Mouse (Mus musculus) cerebellum, postnatal 25 days (tissue): ENCODE measurements around the gene Sbk2.

Experiments
- DNase-seq, 2 experiments: peaks; one replicate each; pipeline ENCODE4 v3.0.0; 2021; ENCODE audit warnings: mixed read lengths in 2 of 2

The Sbk2 gene

GRCm38 (mm10) chr7:4921824-4922482 lies 42.3 kb downstream of the Sbk2 start, which contains the start of gene Nat14:
Gene Nat14, plus strand, starts transcription at chr7:4922028.
- no peak for DNase-seq

- no peak for DNase-seq
Measured at GRCm38 (mm10) chr7:4920976-4921823, 43.0 kb downstream of the Sbk2 start.

- no peak for DNase-seq
Measured at GRCm38 (mm10) chr7:4920496-4920895, 43.7 kb downstream of the Sbk2 start.

- DNase-seq: no peak
Measured at GRCm38 (mm10) chr7:4919971-4920370, 44.2 kb downstream of the Sbk2 start.

- no peak for DNase-seq
Measured at GRCm38 (mm10) chr7:4919096-4919495, 45.1 kb downstream of the Sbk2 start.

GRCm38 (mm10) chr7:4918681-4919080 lies 45.5 kb downstream of the Sbk2 start:
- DNase-seq: no peak

GRCm38 (mm10) chr7:4917494-4917893 lies 46.7 kb downstream of the Sbk2 start:
- no peak for DNase-seq

- peak; percentile 59 to 61 for DNase-seq
Measured at GRCm38 (mm10) chr7:4915669-4916416, 48.4 kb downstream of the Sbk2 start.

GRCm38 (mm10) chr7:4915007-4915665 lies 49.1 kb downstream of the Sbk2 start, which contains the start of gene Zfp628:
Gene Zfp628, plus strand, starts transcription at chr7:4915217.
- peak; percentile 97 to 98 for DNase-seq

- DNase-seq: no peak
Measured at GRCm38 (mm10) chr7:4912248-4912647, 52.0 kb downstream of the Sbk2 start.

GRCm38 (mm10) chr7:4911561-4911960 lies 52.6 kb downstream of the Sbk2 start:
- DNase-seq: peak; percentile 56 to 75

GRCm38 (mm10) chr7:4906466-4906950 lies 57.7 kb downstream of the Sbk2 start, which contains the start of gene Gm36210:
Gene Gm36210, minus strand, starts transcription at chr7:4906516.
- DNase-seq: no peak

GRCm38 (mm10) chr7:4902404-4902803 lies 61.8 kb downstream of the Sbk2 start:
- no peak for DNase-seq

- DNase-seq: peak in 1 of 2 experiments; percentile 46
Measured at GRCm38 (mm10) chr7:4901171-4901570, 63.0 kb downstream of the Sbk2 start.

GRCm38 (mm10) chr7:4900523-4900851 lies 63.7 kb downstream of the Sbk2 start:
- DNase-seq: no peak

- peak in 1 of 2 experiments; percentile 32 for DNase-seq
Measured at GRCm38 (mm10) chr7:4899649-4900522, 64.3 kb downstream of the Sbk2 start.

GRCm38 (mm10) chr7:4898851-4899648 lies 65.2 kb downstream of the Sbk2 start:
- DNase-seq: peak; percentile 40 to 50

- DNase-seq: no peak
Measured at GRCm38 (mm10) chr7:4895186-4895585, 69.0 kb downstream of the Sbk2 start.
